Mouse (Mus musculus) lung, embryonic 14.5 days (tissue): ENCODE data around the gene Sephs1. TPM values are rescaled to one million over a fixed set of nuclear protein-coding genes. Genes with fewer than 3 reads are reported as not detected.
A peak's percentile ranks its signal among the peaks of the same experiment; 100 is the strongest.

Experiments
- ATAC-seq: fragments of 200-750 bp; cut with Nextera tagmentation; 2 replicates; pipeline ENCODE4 v1.8.0; 2017; ENCODE audit warnings: mild to moderate bottlenecking, moderate TSS enrichment, moderate library complexity; ENCODE audit not compliant: insufficient read depth
- DNase-seq: peaks from one replicate; pipeline ENCODE4 v3.0.0-alpha.2; 2015
- H3K27ac ChIP-seq: fragments of 300-500 bp; sonication (generic); 2 replicates; pipeline ENCODE4 v1.5.1; 2014; ENCODE audit warnings: low read depth, mild to moderate bottlenecking, moderate library complexity
- H3K27me3 ChIP-seq: fragments of 300-500 bp; sonication (generic); 2 replicates; pipeline ENCODE4 v1.6.1; 2014; ENCODE audit warnings: low read length, control low read depth; ENCODE audit not compliant: insufficient read depth
- H3K36me3 ChIP-seq: fragments of 300-500 bp; sonication (generic); 2 replicates; pipeline ENCODE4 v1.6.1; 2014; ENCODE audit warnings: control low read depth; ENCODE audit not compliant: insufficient read depth
- H3K4me1 ChIP-seq: fragments of 300-500 bp; sonication (generic); 2 replicates; pipeline ENCODE4 v1.6.1; 2014; ENCODE audit warnings: antibody characterized with exemption, control low read depth; ENCODE audit not compliant: insufficient read depth
- H3K4me2 ChIP-seq: fragments of 300-500 bp; sonication (generic); 2 replicates; pipeline ENCODE4 v1.6.1; 2014; ENCODE audit warnings: mild to moderate bottlenecking
- H3K4me3 ChIP-seq: fragments of 300-500 bp; sonication (generic); 2 replicates; pipeline ENCODE4 v1.5.1; 2014; ENCODE audit warnings: low read depth, low read length
- H3K9ac ChIP-seq: fragments of 300-500 bp; sonication (generic); 2 replicates; pipeline ENCODE4 v1.6.1; 2014
- H3K9me3 ChIP-seq: fragments of 300-500 bp; sonication (generic); 2 replicates; pipeline ENCODE4 v1.6.1; 2016; ENCODE audit warnings: low read depth, low read length, control low read depth
- CTCF ChIP-seq: IDR thresholded peaks from 2 replicates; pipeline ENCODE4 v1.5.1; 2016; ENCODE audit warnings: antibody characterized with exemption, low read depth
- WGBS: fragments of 180-500 bp; shearing (Covaris S2); extraction: QIAGEN DNeasy Blood & Tissue Kit; methylation state at CpG from one replicate; pipeline ENCODE4 v1.1.7; 2014; 5-methylcytosine and 5-hydroxymethylcytosine counted together
- polyA plus RNA-seq: library from polyadenylated mRNA; unstranded; fragments of >200 nt; fragmentation: Nextera tagmentation; extraction: Ambion mirVana; gene quantifications from 2 replicates; pipeline ENCODE4 v1.2.1, GENCODE M21; 2014

The Sephs1 gene
- polyA plus RNA-seq = 128 and 130 TPM in 2 replicates

DNA sequence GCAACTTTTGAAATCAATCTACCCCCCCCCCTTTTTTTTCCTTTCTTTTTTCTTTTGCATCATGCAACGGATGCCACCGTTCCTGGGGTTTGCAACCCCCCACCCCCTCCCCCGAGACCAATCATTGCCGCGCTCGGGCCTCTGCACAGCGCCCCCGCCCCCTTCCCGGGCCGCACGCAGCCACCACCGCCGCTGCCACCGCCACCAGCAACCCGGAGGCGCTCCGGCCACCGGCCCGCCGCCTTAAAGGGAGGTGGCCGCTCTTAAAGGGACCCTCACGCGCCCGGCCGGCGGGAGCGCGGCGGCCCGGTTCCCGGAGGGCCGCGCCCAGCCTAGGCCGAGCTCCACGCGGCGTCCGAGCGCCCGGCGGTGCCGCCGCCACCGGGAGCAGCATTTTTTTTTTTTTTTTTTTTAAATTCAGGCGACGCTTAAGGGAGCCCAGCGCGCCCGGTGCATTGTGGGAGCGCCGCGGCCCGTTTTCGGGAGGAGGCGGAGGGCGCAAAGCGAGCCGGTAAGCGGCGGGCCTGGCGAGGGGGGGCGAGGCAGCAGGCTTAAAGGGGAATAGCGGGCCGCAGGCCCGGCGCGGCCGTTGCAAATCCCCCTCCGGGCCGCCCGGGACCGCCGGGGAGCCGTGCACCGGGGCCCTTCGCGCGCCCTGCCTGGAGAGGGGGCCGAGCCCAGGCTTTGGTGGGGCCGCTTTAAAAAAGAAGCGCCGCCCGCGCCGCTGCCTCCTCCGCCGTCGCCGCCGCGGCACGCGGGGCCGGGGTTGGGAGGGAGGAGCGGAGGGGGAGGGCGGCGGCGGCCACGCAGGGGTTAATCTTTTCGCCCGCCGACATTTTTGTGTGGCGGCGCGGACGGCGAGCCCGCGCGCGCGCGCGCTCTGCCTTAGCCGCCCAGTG is at the start of gene Sephs1:
TSS of gene Sephs1 (plus strand) at position 215 of the 899 bp plus-strand sequence.
- Histone ChIP-seq H3K9me3 (no peaks in the 10 kb centered on the region), H3K4me1 (0 out of 2 replicates have a peak, but pooled peaks cover 4% of the 10 kb centered on the region), H3K9ac (peak within 1 kb of the TSS; percentile 98), H3K4me2 (peak within 1 kb of the TSS; percentile 79), H3K36me3 (peaks cover 21% of the 10 kb centered on the region), H3K27me3 (no peaks in the 10 kb centered on the region), H3K27ac (peak within 1 kb of the TSS; percentile 99), H3K4me3 (peak within 1 kb of the TSS; percentile 97)
- ATAC-seq = peak; percentile 69
- DNase-seq = peak; percentile 92
- WGBS = under 1% methylated on average over 110 of the region's 115 CpGs
- TF ChIP-seq CTCF = no peak

DNA sequence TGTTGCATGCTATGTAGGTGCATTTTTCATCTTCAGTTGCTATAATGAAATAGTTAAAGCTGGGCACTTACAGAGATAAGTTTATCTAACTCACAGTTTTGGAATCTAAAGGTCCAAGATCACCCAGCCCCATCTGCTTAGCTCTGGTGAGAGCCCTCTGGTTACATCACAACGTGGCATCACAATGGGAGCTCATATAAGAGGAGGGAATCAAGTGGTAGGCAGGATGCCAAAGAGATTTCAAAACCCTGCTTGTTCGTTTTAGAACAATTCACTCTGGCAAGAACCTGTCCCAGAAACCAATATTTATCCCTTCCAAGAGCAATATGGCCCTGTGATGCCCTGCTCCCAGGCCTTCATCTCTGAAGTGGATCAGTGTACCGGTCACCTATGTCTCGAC is 49.2 kb upstream of the Sephs1 start:
- H3K9me3 ChIP-seq = no peaks in the 10 kb centered on the region
- ATAC-seq (no peak), DNase-seq (peak; percentile 20)
- H3K9ac ChIP-seq = no peak overlapping the region
- no peak overlapping the region for H3K4me2 ChIP-seq
- no peaks in the 10 kb centered on the region for H3K36me3 ChIP-seq
- no peak for TF ChIP-seq CTCF
- H3K27me3 ChIP-seq = no peaks in the 10 kb centered on the region
- no peak overlapping the region for H3K27ac ChIP-seq
- whole genome bisulfite sequencing = 60% methylated on average over 4 of the region's 4 CpGs
- peaks cover 7% of the 10 kb centered on the region for H3K4me1 ChIP-seq
- H3K4me3 ChIP-seq = no peak overlapping the region

DNA sequence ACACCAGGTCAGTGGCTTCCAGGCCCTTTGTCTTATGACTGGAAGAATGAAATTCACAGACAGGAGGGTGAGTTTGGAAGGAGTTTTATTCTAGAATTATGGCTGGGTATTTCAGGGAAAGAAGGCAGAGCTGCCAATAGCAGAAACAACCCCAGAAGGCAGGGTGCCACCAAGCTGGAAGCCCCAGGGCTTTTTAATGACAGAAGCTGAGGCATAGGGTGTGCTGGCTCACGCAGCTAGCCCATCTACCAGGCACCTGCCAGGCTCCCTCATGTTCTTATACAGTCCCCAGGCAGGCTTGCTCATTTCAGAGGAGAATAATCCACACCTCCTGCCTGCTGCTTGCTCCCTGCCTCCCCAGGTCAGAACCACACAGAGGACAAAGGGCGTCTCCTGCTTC is 31.9 kb upstream of the Sephs1 start:
- Histone ChIP-seq H3K9ac (no peak overlapping the region), H3K4me3 (no peak overlapping the region), H3K9me3 (no peaks in the 10 kb centered on the region), H3K4me1 (no peaks in the 10 kb centered on the region), H3K27ac (no peak overlapping the region), H3K36me3 (no peaks in the 10 kb centered on the region), H3K4me2 (no peak overlapping the region), H3K27me3 (no peaks in the 10 kb centered on the region)
- 81% methylated on average over 2 of the region's 2 CpGs for WGBS
- DNase-seq (no peak), ATAC-seq (no peak)
- no peak for TF ChIP-seq CTCF

DNA sequence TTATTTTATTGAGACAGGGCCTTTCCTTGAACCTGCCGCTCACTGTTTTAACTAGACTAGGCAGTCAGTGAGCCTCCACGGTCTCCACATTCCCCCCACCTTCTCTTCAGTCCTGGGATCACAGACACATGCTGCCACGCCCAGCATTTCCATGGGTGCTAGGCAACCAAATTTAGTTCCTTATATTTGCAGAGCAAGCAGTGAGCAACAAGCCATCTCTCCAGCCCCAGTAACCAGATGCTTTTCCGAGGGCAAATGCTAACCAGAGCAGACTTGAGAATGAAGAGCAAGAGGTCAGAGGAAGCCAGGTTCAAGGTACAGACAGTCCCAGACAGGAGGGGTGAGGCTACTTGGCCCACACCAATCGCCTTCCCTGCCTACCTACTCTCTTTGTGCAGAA is 24.2 kb upstream of the Sephs1 start:
- peak; percentile 22 for DNase-seq
- Histone ChIP-seq H3K4me3 (no peak overlapping the region), H3K9me3 (no peaks in the 10 kb centered on the region), H3K9ac (no peak overlapping the region), H3K27me3 (no peaks in the 10 kb centered on the region), H3K36me3 (no peaks in the 10 kb centered on the region), H3K4me1 (peaks cover 6% of the 10 kb centered on the region; the same call in 1 of the 2 replicates), H3K27ac (no peak overlapping the region), H3K4me2 (no peak overlapping the region)
- 49% methylated on average over 5 of the region's 5 CpGs for WGBS
- ATAC-seq = no peak
- no peak for TF ChIP-seq CTCF

DNA sequence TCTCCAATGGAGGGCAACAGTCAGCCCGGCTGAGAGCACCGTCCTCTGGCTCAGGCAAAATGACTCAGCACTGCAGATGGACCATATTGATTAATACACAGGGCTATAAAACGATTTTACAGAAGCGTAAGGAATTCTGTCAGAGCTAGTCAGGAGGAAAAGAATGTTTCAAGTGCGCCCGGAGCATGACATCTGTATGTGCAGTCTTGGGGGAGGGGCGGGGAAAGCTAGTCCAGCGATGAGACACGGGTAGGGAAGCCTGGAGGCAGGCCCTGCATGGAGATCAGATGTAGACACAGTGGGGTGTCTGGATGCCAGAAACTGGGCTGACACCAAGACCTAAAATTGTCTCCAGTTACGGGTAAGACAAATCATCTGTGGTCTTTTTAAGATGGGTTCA is 23.2 kb upstream of the Sephs1 start:
- no peak for TF ChIP-seq CTCF
- no peak overlapping the region for H3K4me2 ChIP-seq
- no peaks in the 10 kb centered on the region for H3K27me3 ChIP-seq
- H3K4me1 ChIP-seq = peaks cover 6% of the 10 kb centered on the region; the same call in 1 of the 2 replicates
- ATAC-seq (no peak), DNase-seq (peak; percentile 6)
- 55% methylated on average over 10 of the region's 10 CpGs for WGBS
- no peak overlapping the region for H3K4me3 ChIP-seq
- no peak overlapping the region for H3K27ac ChIP-seq
- H3K9me3 ChIP-seq = no peaks in the 10 kb centered on the region
- no peaks in the 10 kb centered on the region for H3K36me3 ChIP-seq
- H3K9ac ChIP-seq = no peak overlapping the region

DNA sequence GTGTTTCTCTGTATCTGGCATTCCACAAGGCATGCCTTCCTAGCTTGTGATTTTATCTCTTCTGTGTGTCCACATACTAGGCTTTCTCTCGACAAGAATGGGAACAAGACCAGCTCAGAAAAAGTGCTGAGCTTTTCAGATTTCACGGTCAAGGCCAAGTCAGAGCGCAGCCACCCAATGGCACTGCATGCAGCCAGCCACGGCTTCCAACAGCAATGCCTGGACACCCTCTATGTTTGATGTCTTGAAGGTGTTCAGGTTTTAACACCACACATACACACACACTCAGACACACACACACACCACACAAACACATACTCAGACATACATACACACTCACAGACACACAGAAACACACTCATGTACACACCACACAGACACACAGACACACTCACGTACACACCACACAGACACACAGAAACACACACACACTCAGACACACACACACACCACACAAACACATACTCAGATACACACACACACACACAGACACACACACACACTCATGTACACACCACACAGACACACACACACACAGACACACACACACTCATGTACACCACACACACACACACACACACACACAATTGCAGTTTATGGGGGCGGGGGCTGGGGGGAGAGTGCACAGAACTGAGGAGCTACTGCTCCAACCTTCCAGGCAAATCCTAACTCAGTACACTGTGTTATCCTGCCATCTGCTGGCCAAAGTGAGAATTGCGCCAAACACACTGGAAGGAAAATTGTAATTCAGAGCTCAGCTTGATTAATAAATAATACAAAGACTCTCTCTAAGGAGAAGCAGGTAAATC is 17.2 kb upstream of the Sephs1 start:
- Histone ChIP-seq H3K27me3 (no peaks in the 10 kb centered on the region), H3K9me3 (no peaks in the 10 kb centered on the region), H3K9ac (no peak overlapping the region), H3K27ac (no peak overlapping the region), H3K4me2 (no peak overlapping the region), H3K36me3 (no peaks in the 10 kb centered on the region), H3K4me3 (no peak overlapping the region), H3K4me1 (no peaks in the 10 kb centered on the region)
- 42% methylated on average over 7 of the region's 7 CpGs for WGBS
- DNase-seq (peak; percentile 91), ATAC-seq (peak; percentile 89)
- TF ChIP-seq CTCF = peak; percentile 96

GRCm38 (mm10) chr2:4864817-4865296 is 16.5 kb upstream of the Sephs1 start:
- Histone ChIP-seq H3K4me2 (no peak overlapping the region), H3K4me1 (no peaks in the 10 kb centered on the region), H3K27ac (no peak overlapping the region), H3K36me3 (no peaks in the 10 kb centered on the region), H3K9ac (no peak overlapping the region), H3K4me3 (no peak overlapping the region), H3K9me3 (no peaks in the 10 kb centered on the region), H3K27me3 (no peaks in the 10 kb centered on the region)
- DNase-seq (no peak), ATAC-seq (peak; percentile 55; the same call in 1 of the 2 replicates)
- WGBS = 42% methylated on average over 9 of the region's 9 CpGs
- no peak for TF ChIP-seq CTCF
